Mouse (Mus musculus) megakaryocyte-erythroid progenitor cell, adult 5-6 weeks (primary cell): ENCODE measurements around the gene Abcb7. TPM values are rescaled to one million over a fixed set of nuclear protein-coding genes. Genes with fewer than 3 reads are reported as not detected.

Source experiments
- total RNA-seq, 2 experiments: library from RNA; stranded (forward) in 1 of 2; stranded (reverse) in 1 of 2; fragments of 200-1000, 215-1000 nt in 1 of 2; fragments of >200 nt in 1 of 2; fragmentation: Nextera tagmentation in 1 of 2; gene quantifications; 2 replicates each; pipeline ENCODE4 v1.2.3; 2014 to 2017

Gene Abcb7
- total RNA-seq, 2 experiments from 2014 or later = 48.6 to 93.2 TPM

Other genes starting within 250 kb of the Abcb7 start
- not detected in 2 replicates for gene Nexmif, start 212.7 kb downstream of the Abcb7 start, total RNA-seq (2014; fragmentation: Nextera tagmentation)
- not detected in 2 replicates for gene Nexmif, start 212.7 kb downstream of the Abcb7 start, total RNA-seq (2017)
- 12.8 and 16.6 TPM in 2 replicates for gene Uprt, start 69.0 kb upstream of the Abcb7 start, total RNA-seq (2014; fragmentation: Nextera tagmentation)
- gene Uprt, start 69.0 kb upstream of the Abcb7 start, total RNA-seq (2017) = 3.9 and 12.6 TPM in 2 replicates